Mouse (Mus musculus) bone marrow macrophage, adult 2 months (primary cell): ENCODE results near the gene Gata5.

ENCODE experiments used
- CTCF ChIP-seq: IDR thresholded peaks from 2 replicates; pipeline ENCODE4 v1.5.1; 2012; ENCODE audit warnings: low read depth, mild to moderate bottlenecking, low read length, moderate library complexity
- POLR2A ChIP-seq: IDR thresholded peaks from 2 replicates; pipeline ENCODE4 v1.6.1; 2012; ENCODE audit warnings: mild to moderate bottlenecking, low read depth, low read length, borderline replicate concordance

- TF ChIP-seq CTCF (no peak), POLR2A (no peak)
These were observed 28.5 kb downstream of the Gata5 start for GRCm38 (mm10) chr2:180306009-180306408.
